Mouse (Mus musculus): ENCODE measurements around the gene Ubqln4. TPM values are rescaled to one million over a fixed set of nuclear protein-coding genes. Genes with fewer than 3 reads are reported as not detected.

Ubqln4 gene
- polyA plus RNA-seq, 1 experiment, result 32.5 TPM

- no peaks in the 10 kb centered on the region for H3K27me3 ChIP-seq (ENCODE audit: control insufficient read depth, insufficient read depth, low read length)
- WGBS, result 4% methylated on average over 9 of the region's 9 CpGs
Observed at GRCm38 (mm10) chr3:88521803-88522331, 31.7 kb upstream of the Ubqln4 start.

GRCm38 (mm10) chr3:88523027-88523426 lies 30.5 kb upstream of the Ubqln4 start:
- 91% methylated on average over 8 of the region's 8 CpGs for WGBS
- TF ChIP-seq POLR2A (IDR thresholded peaks at IDR 0.05; ENCODE audit: low read depth, low read length) (no peak), CTCF (IDR thresholded peaks at IDR 0.05; ENCODE audit: extremely low read depth, insufficient read depth, insufficient read length, insufficient replicate concordance) (no peak)
- H3K36me3 ChIP-seq (ENCODE audit: control insufficient read depth, insufficient read depth, low read length), result no peaks in the 10 kb centered on the region
- no peaks in the 10 kb centered on the region for H3K27me3 ChIP-seq (ENCODE audit: control insufficient read depth, insufficient read depth, low read length)
- DNase-seq (ENCODE audit: low read depth in 1 of 2, low spot score in 2 of 2), result no peak
- H3K4me3 ChIP-seq (ENCODE audit: extremely low read depth, insufficient read depth, insufficient read length), result no peak overlapping the region
- peaks cover 6% of the 10 kb centered on the region; the same call in 1 of the 2 replicates for H3K4me1 ChIP-seq (ENCODE audit: control insufficient read depth, insufficient read depth, insufficient read length)
- no peak overlapping the region for H3K27ac ChIP-seq (ENCODE audit: insufficient read depth, low read length)

More at GRCm38 (mm10) chr3:88521803-88522331, 31.7 kb upstream of the Ubqln4 start:
- DNase-seq (ENCODE audit: low read depth in 1 of 2, low spot score in 2 of 2), result peak; percentile 66 to 81
- H3K36me3 ChIP-seq (ENCODE audit: control insufficient read depth, insufficient read depth, low read length), result no peaks in the 10 kb centered on the region
- TF ChIP-seq CTCF (IDR thresholded peaks at IDR 0.05; ENCODE audit: extremely low read depth, insufficient read depth, insufficient read length, insufficient replicate concordance), result peak; percentile 98
- TF ChIP-seq POLR2A (IDR thresholded peaks at IDR 0.05; ENCODE audit: low read depth, low read length), result no peak
- H3K4me1 ChIP-seq (ENCODE audit: control insufficient read depth, insufficient read depth, insufficient read length), result peaks cover 6% of the 10 kb centered on the region; the same call in 1 of the 2 replicates
- no peak overlapping the region for H3K4me3 ChIP-seq (ENCODE audit: extremely low read depth, insufficient read depth, insufficient read length)
- no peak overlapping the region for H3K27ac ChIP-seq (ENCODE audit: insufficient read depth, low read length)

GRCm38 (mm10) chr3:88525021-88525420 lies 28.5 kb upstream of the Ubqln4 start:
- Histone ChIP-seq H3K27me3 (ENCODE audit: control insufficient read depth, insufficient read depth, low read length) (no peaks in the 10 kb centered on the region), H3K27ac (ENCODE audit: insufficient read depth, low read length) (no peak overlapping the region), H3K36me3 (ENCODE audit: control insufficient read depth, insufficient read depth, low read length) (no peaks in the 10 kb centered on the region), H3K4me1 (ENCODE audit: control insufficient read depth, insufficient read depth, insufficient read length) (peaks cover 6% of the 10 kb centered on the region; the same call in 1 of the 2 replicates), H3K4me3 (ENCODE audit: extremely low read depth, insufficient read depth, insufficient read length) (no peak overlapping the region)
- 81% methylated on average over 5 of the region's 5 CpGs for WGBS
- DNase-seq (ENCODE audit: low read depth in 1 of 2, low spot score in 2 of 2), result no peak
- TF ChIP-seq POLR2A (IDR thresholded peaks at IDR 0.05; ENCODE audit: low read depth, low read length) (no peak), CTCF (IDR thresholded peaks at IDR 0.05; ENCODE audit: extremely low read depth, insufficient read depth, insufficient read length, insufficient replicate concordance) (no peak)

GRCm38 (mm10) chr3:88526157-88527131 lies 27.1 kb upstream of the Ubqln4 start:
- Histone ChIP-seq H3K4me3 (ENCODE audit: extremely low read depth, insufficient read depth, insufficient read length) (no peak overlapping the region), H3K4me1 (ENCODE audit: control insufficient read depth, insufficient read depth, insufficient read length) (peaks cover 6% of the 10 kb centered on the region; the same call in 1 of the 2 replicates), H3K36me3 (ENCODE audit: control insufficient read depth, insufficient read depth, low read length) (no peaks in the 10 kb centered on the region), H3K27me3 (ENCODE audit: control insufficient read depth, insufficient read depth, low read length) (no peaks in the 10 kb centered on the region), H3K27ac (ENCODE audit: insufficient read depth, low read length) (no peak overlapping the region)
- peak; percentile 73 to 76 for DNase-seq (ENCODE audit: low read depth in 1 of 2, low spot score in 2 of 2)
- whole genome bisulfite sequencing, result 39% methylated on average over 17 of the region's 17 CpGs
- no peak for TF ChIP-seq POLR2A (IDR thresholded peaks at IDR 0.05; ENCODE audit: low read depth, low read length)
- peak; percentile 99 for TF ChIP-seq CTCF (IDR thresholded peaks at IDR 0.05; ENCODE audit: extremely low read depth, insufficient read depth, insufficient read length, insufficient replicate concordance)

- Histone ChIP-seq H3K27ac (ENCODE audit: insufficient read depth, low read length) (no peak overlapping the region), H3K36me3 (ENCODE audit: control insufficient read depth, insufficient read depth, low read length) (no peaks in the 10 kb centered on the region), H3K27me3 (ENCODE audit: control insufficient read depth, insufficient read depth, low read length) (peaks cover 4% of the 10 kb centered on the region; the same call in 1 of the 2 replicates), H3K4me1 (ENCODE audit: control insufficient read depth, insufficient read depth, insufficient read length) (peaks cover under 1% of the 10 kb centered on the region; the same call in 1 of the 2 replicates), H3K4me3 (ENCODE audit: extremely low read depth, insufficient read depth, insufficient read length) (no peak overlapping the region)
- TF ChIP-seq POLR2A (IDR thresholded peaks at IDR 0.05; ENCODE audit: low read depth, low read length) (no peak), CTCF (IDR thresholded peaks at IDR 0.05; ENCODE audit: extremely low read depth, insufficient read depth, insufficient read length, insufficient replicate concordance) (no peak)
- no peak for DNase-seq (ENCODE audit: low read depth in 1 of 2, low spot score in 2 of 2)
- WGBS, result 56% methylated on average over 8 of the region's 8 CpGs
Observed at GRCm38 (mm10) chr3:88527565-88527964, 26.0 kb upstream of the Ubqln4 start.

GRCm38 (mm10) chr3:88528646-88529045 lies 24.9 kb upstream of the Ubqln4 start:
- H3K27me3 ChIP-seq (ENCODE audit: control insufficient read depth, insufficient read depth, low read length), result peaks cover 5% of the 10 kb centered on the region; the same call in 1 of the 2 replicates
- H3K4me3 ChIP-seq (ENCODE audit: extremely low read depth, insufficient read depth, insufficient read length), result no peak overlapping the region

More at GRCm38 (mm10) chr3:88528646-88529045, 24.9 kb upstream of the Ubqln4 start:
- DNase-seq (ENCODE audit: low read depth in 1 of 2, low spot score in 2 of 2), result no peak
- Histone ChIP-seq H3K36me3 (ENCODE audit: control insufficient read depth, insufficient read depth, low read length) (no peaks in the 10 kb centered on the region), H3K4me1 (ENCODE audit: control insufficient read depth, insufficient read depth, insufficient read length) (peaks cover 2% of the 10 kb centered on the region), H3K27ac (ENCODE audit: insufficient read depth, low read length) (no peak overlapping the region)
- TF ChIP-seq CTCF (IDR thresholded peaks at IDR 0.05; ENCODE audit: extremely low read depth, insufficient read depth, insufficient read length, insufficient replicate concordance) (no peak), POLR2A (IDR thresholded peaks at IDR 0.05; ENCODE audit: low read depth, low read length) (no peak)
- 91% methylated on average over 11 of the region's 11 CpGs for WGBS
